Mouse (Mus musculus) Patski (cell line): Measurements from ENCODE around the gene Adcy5. TPM values are rescaled to one million over a fixed set of nuclear protein-coding genes. Genes with fewer than 3 reads are reported as not detected.

Experiments used
- ATAC-seq: fragments of 100-300 bp; one replicate; pipeline ENCODE4 v1.8.0; 2021
- CTCF ChIA-PET: fragments of 350-600 bp; sonication (Branson Sonifier 250); formaldehyde crosslinking; loops from one replicate; lab custom pipeline; 2022; ENCODE audit warnings: inconsistent platforms; lab: Charles Lee
- POLR2A ChIA-PET: fragments of 350-600 bp; sonication (Branson Sonifier 250); formaldehyde crosslinking; loops from one replicate; lab custom pipeline; 2022; ENCODE audit warnings: antibody characterized with exemption, inconsistent platforms; lab: Charles Lee
- DNase-seq: peaks from one replicate; pipeline ENCODE4 v3.0.0-alpha.2; 2011; ENCODE audit warnings: low read depth, low spot score
- H3K27me3 ChIP-seq: fragments of 371-371 bp; one replicate; pipeline ENCODE4 v1.5.1; 2021
- CTCF ChIP-seq: fragments of 100-300 bp; IDR thresholded peaks from one replicate; pipeline ENCODE4 v1.5.1; 2021
- in situ Hi-C: fragments of 300-500 bp; cut with MboI; formaldehyde crosslinking; loops from 3 replicates; pipeline ENCODE4 v1.11.1; 2018; ENCODE audit warnings: low pct_unique_long_range_greater_than_20kb, mixed read lengths
- polyA plus RNA-seq: library from polyadenylated mRNA; unstranded; gene quantifications from one replicate; pipeline ENCODE4 v1.2.3, GENCODE M21; 2021

Gene Adcy5
- polyA plus RNA-seq, 1 experiment from 2014 or later, result 0.05 TPM

DNA sequence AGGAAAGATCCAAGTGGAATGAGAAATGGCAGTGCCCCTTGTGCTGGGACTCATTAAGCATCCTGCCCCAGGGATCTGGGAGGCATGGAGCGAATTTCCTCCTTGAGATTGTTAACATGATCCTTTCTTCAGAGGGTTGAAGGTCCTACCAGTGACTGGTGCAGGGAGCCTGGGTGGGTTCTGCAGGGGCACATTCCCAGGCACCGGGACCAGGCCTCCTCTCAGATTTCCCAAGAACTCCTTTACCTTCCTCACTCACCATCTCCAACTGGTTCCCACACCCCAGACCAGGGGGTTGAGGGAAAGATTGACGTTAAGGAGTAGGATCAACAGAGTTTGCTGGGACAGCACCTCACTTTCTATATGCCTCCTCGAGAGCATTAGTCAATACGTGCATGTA, 27.4 kb upstream of the Adcy5 start:
- ATAC-seq (no peak), DNase-seq (no peak)
- POLR2A ChIA-PET, result no interaction called here
- H3K27me3 ChIP-seq, result peaks cover 20% of the 10 kb centered on the region
- in situ Hi-C loops, result loop anchor here (10.0 to 25.0 kb wide), 2 partner anchors 408 to 535 kb away; no protein-coding TSS in a partner anchor
- no peak for TF ChIP-seq CTCF
- CTCF ChIA-PET, result no interaction called here

GRCm38 (mm10) chr16:35130172-35130571, 24.5 kb upstream of the Adcy5 start:
- ChIA-PET CTCF (no interaction called here), POLR2A (no interaction called here)
- H3K27me3 ChIP-seq, result peaks cover 25% of the 10 kb centered on the region
- TF ChIP-seq CTCF, result no peak
- ATAC-seq (no peak), DNase-seq (no peak)
- in situ Hi-C loops, result loop anchor here (25.0 kb wide), 1 partner anchor 532 kb away; no protein-coding TSS in a partner anchor

DNA sequence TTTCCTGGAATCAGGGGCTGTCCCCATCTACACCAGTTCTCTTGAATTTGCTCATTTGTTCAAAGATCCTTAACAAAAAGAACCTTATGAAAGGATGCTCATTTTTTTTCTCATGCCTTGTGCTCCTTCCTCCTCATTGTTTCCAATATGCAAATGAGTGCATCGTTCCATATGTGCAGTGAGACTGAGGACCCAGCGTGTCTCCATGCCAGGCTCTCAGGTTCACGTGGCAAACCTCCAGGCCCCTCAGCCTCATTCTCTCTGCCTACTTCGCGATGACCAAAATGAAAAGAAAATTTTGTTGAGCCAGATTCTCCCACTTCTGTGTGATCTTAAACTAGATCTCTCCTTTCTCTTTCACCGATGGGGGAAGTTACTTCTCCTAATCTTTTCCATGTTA, 15.3 kb upstream of the Adcy5 start:
- in situ Hi-C loops, result loop anchor here (25.0 kb wide), 1 partner anchor 523 kb away; no protein-coding TSS in a partner anchor
- DNase-seq (no peak), ATAC-seq (no peak)
- ChIA-PET CTCF (no interaction called here), POLR2A (no interaction called here)
- peaks cover 30% of the 10 kb centered on the region for H3K27me3 ChIP-seq
- no peak for TF ChIP-seq CTCF

DNA sequence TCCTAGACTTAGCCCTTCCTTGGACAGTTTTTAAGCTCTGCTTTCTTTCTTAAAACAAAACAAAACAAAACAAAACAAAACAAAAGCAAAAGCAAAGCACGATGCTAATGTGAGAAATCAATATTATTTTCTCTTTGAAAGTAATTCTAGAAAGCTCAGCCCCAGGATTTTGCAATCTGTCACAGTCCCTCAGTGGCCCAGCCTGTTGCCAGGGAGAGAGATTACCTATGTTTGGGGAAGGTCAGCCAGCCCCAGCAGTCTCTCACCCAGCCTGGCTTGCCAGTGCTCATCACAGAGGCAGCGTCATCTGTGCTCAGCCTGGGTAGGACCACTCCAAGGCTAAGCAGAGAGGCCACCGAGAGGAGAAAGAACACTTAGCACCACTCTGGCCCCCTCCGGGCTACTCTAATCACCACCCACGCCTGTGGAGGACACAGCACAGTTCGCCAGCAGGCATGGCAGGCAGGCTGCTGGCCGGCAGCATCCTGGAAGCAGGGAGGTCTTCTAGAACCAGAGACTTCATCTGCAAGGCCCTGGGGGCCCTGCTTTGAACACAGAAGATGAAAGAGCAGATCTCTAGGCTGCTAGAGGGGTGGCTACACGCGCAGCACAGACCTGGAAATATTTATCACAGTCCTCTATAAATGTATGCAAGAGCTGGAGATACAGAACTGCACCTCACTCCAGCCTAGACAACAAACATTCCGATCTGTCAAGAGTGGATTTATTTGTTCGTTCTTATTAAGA, 14.6 kb upstream of the Adcy5 start:
- ATAC-seq (no peak), DNase-seq (no peak)
- CTCF ChIA-PET, result no interaction called here
- POLR2A ChIA-PET, result no interaction called here
- in situ Hi-C loops, result loop anchor here (25.0 kb wide), 1 partner anchor 522 kb away; no protein-coding TSS in a partner anchor
- H3K27me3 ChIP-seq, result peaks cover 31% of the 10 kb centered on the region
- no peak for TF ChIP-seq CTCF

DNA sequence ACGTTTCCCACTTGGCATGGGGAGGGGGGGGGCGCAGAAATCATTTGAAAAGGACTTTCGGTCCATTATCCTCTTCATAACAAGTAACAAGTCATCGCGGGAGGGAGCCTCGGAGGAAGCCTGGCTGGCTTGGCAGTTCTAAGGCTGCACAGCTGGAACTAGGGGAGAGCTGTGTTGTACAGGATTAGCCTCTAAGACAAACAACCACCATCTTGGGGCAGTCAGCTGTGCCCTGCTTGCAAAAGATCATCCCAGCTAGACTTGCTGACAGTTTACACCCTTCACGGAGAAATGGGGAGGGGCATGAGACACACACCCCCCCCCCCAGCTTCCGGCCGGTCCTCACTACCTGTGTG, 14.1 kb upstream of the Adcy5 start:
- ATAC-seq (no peak), DNase-seq (no peak)
- in situ Hi-C loops, result loop anchor here (25.0 kb wide), 1 partner anchor 522 kb away; no protein-coding TSS in a partner anchor
- TF ChIP-seq CTCF, result no peak
- ChIA-PET CTCF (no interaction called here), POLR2A (no interaction called here)
- H3K27me3 ChIP-seq, result peaks cover 30% of the 10 kb centered on the region

DNA sequence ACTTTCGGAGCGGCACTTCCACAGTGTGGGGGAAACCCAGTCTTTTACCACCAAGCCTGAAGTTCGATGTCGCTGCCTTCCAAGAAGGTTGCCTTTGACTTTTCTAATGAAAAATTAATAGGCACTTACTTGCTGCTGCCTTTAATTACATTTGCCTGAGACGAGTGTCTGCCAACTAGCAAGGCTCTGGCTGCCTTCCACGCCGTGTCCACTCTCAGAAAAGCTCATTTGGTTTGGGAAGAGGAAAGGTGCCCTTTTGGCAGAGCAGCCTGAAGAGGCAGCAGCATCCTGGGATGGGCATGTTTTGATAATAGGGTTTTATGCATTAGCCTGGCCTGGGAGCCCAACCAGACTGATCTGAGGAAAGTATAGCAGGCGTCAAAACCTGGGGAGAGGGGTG, 12.8 kb upstream of the Adcy5 start:
- H3K27me3 ChIP-seq, result peaks cover 30% of the 10 kb centered on the region
- TF ChIP-seq CTCF, result no peak
- DNase-seq, result no peak
- no peak for ATAC-seq
- ChIA-PET POLR2A (no interaction called here), CTCF (no interaction called here)
- in situ Hi-C loops, result loop anchor here (25.0 kb wide), 1 partner anchor 520 kb away; no protein-coding TSS in a partner anchor

- ChIA-PET CTCF (no interaction called here), POLR2A (no interaction called here)
- DNase-seq (no peak), ATAC-seq (no peak)
- in situ Hi-C loops, result loop anchor here (25.0 kb wide), 1 partner anchor 516 kb away; no protein-coding TSS in a partner anchor
- H3K27me3 ChIP-seq, result peaks cover 53% of the 10 kb centered on the region
- no peak for TF ChIP-seq CTCF
Observed at GRCm38 (mm10) chr16:35146153-35146552, 8.5 kb upstream of the Adcy5 start.

GRCm38 (mm10) chr16:35153146-35153755, 1.4 kb upstream of the Adcy5 start:
- no peak for ATAC-seq
- CTCF ChIA-PET, result no interaction called here
- no peak for DNase-seq
- no peak for TF ChIP-seq CTCF
- in situ Hi-C loops, result no loop called here
- POLR2A ChIA-PET, result no interaction called here
- H3K27me3 ChIP-seq, result peaks cover 67% of the 10 kb centered on the region

DNA sequence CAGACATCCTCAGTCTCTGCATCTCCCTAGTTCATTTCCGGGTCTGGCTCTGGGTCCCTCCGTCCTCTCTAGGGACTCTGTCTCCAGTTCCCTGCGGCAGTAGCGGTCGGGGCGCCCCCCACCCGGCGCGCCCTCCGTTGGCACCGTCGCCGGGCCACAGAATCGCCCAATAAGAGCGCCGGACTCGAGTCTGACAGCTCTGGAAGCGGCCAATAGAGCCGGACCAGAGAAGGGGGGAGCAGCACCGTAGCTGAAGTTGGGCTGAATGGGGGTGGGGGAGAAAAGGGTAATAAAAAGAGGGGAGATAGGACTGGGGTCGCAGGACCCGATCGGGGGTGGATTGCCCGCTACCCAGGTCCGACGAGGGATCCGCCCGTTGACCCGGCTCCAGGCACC, 434 bp upstream of the Adcy5 start:
- POLR2A ChIA-PET, result no interaction called here
- ATAC-seq, result no peak
- CTCF ChIA-PET, result no interaction called here
- TF ChIP-seq CTCF, result no peak
- peaks cover 59% of the 10 kb centered on the region for H3K27me3 ChIP-seq
- in situ Hi-C loops, result no loop called here
- DNase-seq, result no peak

DNA sequence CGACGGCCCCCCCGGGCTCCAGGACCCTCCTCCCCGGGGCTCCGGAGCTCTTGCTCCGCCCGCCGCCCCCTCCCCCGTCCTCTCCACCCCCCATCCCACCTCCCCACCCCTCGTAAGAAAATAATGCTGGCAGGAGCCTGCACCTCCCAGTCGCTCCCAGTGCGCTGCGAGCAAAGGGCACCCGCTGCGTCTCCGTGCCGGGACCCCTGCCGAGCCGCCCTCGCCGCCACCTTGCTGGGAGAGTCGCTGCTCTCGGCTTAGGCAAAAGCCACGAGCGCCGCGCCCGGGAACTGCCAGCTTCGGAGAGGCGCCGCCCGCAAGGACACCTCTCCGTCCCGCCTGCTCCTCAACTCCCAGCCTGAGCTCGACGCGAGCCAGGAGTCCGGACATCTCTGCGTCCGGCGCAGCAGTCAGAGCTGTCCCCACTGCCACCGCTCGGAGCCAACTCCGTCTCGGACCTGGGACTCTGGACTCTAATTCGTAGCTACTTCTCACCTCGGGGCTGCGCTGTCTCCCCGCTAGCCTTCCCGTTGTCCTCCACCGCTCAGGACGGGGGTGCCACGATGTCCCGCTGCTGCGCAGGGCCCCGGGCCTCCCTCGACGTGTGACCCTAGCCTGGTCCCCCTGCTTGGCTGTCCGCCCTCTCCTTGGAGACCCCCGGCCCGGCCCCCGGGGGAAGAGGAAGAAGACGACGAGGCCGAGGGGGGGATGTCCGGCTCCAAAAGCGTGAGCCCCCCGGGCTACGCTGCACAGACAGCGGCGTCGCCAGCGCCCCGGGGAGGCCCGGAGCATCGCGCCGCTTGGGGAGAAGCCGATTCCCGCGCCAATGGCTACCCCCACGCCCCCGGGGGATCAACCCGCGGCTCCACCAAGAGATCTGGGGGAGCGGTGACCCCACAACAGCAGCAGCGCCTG, 971 bp downstream of the Adcy5 start:
- POLR2A ChIA-PET, result no interaction called here
- DNase-seq (no peak), ATAC-seq (no peak)
- peaks cover 57% of the 10 kb centered on the region for H3K27me3 ChIP-seq
- TF ChIP-seq CTCF, result no peak
- CTCF ChIA-PET, result no interaction called here
- in situ Hi-C loops, result no loop called here
